Mouse (Mus musculus): ENCODE results near the gene Rnase12.
"Not testable (repeated sequence)": the region's sequence is repeated elsewhere in the genome, so short reads cannot be mapped to it uniquely, and the experiment has no call there.

GRCm38 (mm10) chr14:51098300-51098699, 40.8 kb upstream of the Rnase12 start:
- peak; percentile 89 for TF ChIP-seq CTCF (IDR thresholded peaks at IDR 0.05)
- not testable (repeated sequence) for TF ChIP-seq POLR2A, EP300 (IDR thresholded peaks at IDR 0.05; ENCODE audit: insufficient read depth, low read depth, low read length)
